Mouse (Mus musculus): ENCODE data around the gene Snorc. TPM values are rescaled to one million over a fixed set of nuclear protein-coding genes. Genes with fewer than 3 reads are reported as not detected.

The Snorc gene
- polyA plus RNA-seq, 1 experiment from 2014 or later = 1.8 TPM

GRCm38 (mm10) chr1:87468321-87468720 is 1.8 kb upstream of the Snorc start:
- Histone ChIP-seq H3K4me1 (ENCODE audit: control insufficient read depth, insufficient read depth, low read length) (no peaks in the 10 kb centered on the region), H3K36me3 (ENCODE audit: control insufficient read depth, insufficient read depth, low read length) (no peaks in the 10 kb centered on the region), H3K27ac (ENCODE audit: low read depth, low read length) (no peak overlapping the region), H3K9me3 (ENCODE audit: control insufficient read depth, low read length) (no peaks in the 10 kb centered on the region), H3K9ac (replicated peaks; ENCODE audit: low read depth, low read length) (no peak overlapping the region), H3K4me2 (ENCODE audit: low read depth, low read length) (no peak overlapping the region), H3K27me3 (ENCODE audit: control insufficient read depth, insufficient read depth, low read length) (no peaks in the 10 kb centered on the region), H3K4me3 (ENCODE audit: low read depth, low read length) (no peak overlapping the region)
- ATAC-seq (ENCODE audit: low read depth) = no peak
- 74% methylated on average over 6 of the region's 6 CpGs for WGBS

GRCm38 (mm10) chr1:87471914-87472313 is 1.8 kb downstream of the Snorc start:
- 83% methylated on average over 7 of the region's 7 CpGs for WGBS
- no peaks in the 10 kb centered on the region for H3K9me3 ChIP-seq (ENCODE audit: control insufficient read depth, low read length)
- no peaks in the 10 kb centered on the region for H3K36me3 ChIP-seq (ENCODE audit: control insufficient read depth, insufficient read depth, low read length)
- H3K4me3 ChIP-seq (ENCODE audit: low read depth, low read length) = no peak overlapping the region
- no peak overlapping the region for H3K4me2 ChIP-seq (ENCODE audit: low read depth, low read length)
- H3K27me3 ChIP-seq (ENCODE audit: control insufficient read depth, insufficient read depth, low read length) = peaks cover 2% of the 10 kb centered on the region; the same call in 1 of the 2 replicates
- no peak overlapping the region for H3K27ac ChIP-seq (ENCODE audit: low read depth, low read length)
- H3K4me1 ChIP-seq (ENCODE audit: control insufficient read depth, insufficient read depth, low read length) = peaks cover 4% of the 10 kb centered on the region; the same call in 1 of the 2 replicates
- ATAC-seq (ENCODE audit: low read depth) = no peak
- no peak overlapping the region for H3K9ac ChIP-seq (replicated peaks; ENCODE audit: low read depth, low read length)

GRCm38 (mm10) chr1:87472576-87472975 is 2.5 kb downstream of the Snorc start:
- Histone ChIP-seq H3K36me3 (ENCODE audit: control insufficient read depth, insufficient read depth, low read length) (no peaks in the 10 kb centered on the region), H3K4me3 (ENCODE audit: low read depth, low read length) (no peak overlapping the region), H3K9me3 (ENCODE audit: control insufficient read depth, low read length) (no peaks in the 10 kb centered on the region), H3K4me2 (ENCODE audit: low read depth, low read length) (no peak overlapping the region), H3K27me3 (ENCODE audit: control insufficient read depth, insufficient read depth, low read length) (peaks cover 2% of the 10 kb centered on the region; the same call in 1 of the 2 replicates), H3K4me1 (ENCODE audit: control insufficient read depth, insufficient read depth, low read length) (peaks cover 4% of the 10 kb centered on the region; the same call in 1 of the 2 replicates), H3K9ac (replicated peaks; ENCODE audit: low read depth, low read length) (no peak overlapping the region), H3K27ac (ENCODE audit: low read depth, low read length) (no peak overlapping the region)
- 93% methylated on average over 7 of the region's 7 CpGs for WGBS
- no peak for ATAC-seq (ENCODE audit: low read depth)

GRCm38 (mm10) chr1:87475076-87475895 is 5.2 kb downstream of the Snorc start:
- ATAC-seq (ENCODE audit: low read depth) = peak; percentile 56
- 3% methylated on average over 40 of the region's 42 CpGs for WGBS
- no peaks in the 10 kb centered on the region for H3K36me3 ChIP-seq (ENCODE audit: control insufficient read depth, insufficient read depth, low read length)
- peaks cover 4% of the 10 kb centered on the region; the same call in 1 of the 2 replicates for H3K4me1 ChIP-seq (ENCODE audit: control insufficient read depth, insufficient read depth, low read length)
- H3K27me3 ChIP-seq (ENCODE audit: control insufficient read depth, insufficient read depth, low read length) = peaks cover 2% of the 10 kb centered on the region; the same call in 1 of the 2 replicates
- H3K4me2 ChIP-seq (ENCODE audit: low read depth, low read length) = peak overlapping the region; percentile 65
- peak overlapping the region; percentile 37 for H3K9ac ChIP-seq (replicated peaks; ENCODE audit: low read depth, low read length)
- no peak overlapping the region for H3K27ac ChIP-seq (ENCODE audit: low read depth, low read length)
- peak overlapping the region; percentile 31 for H3K4me3 ChIP-seq (ENCODE audit: low read depth, low read length)
- no peaks in the 10 kb centered on the region for H3K9me3 ChIP-seq (ENCODE audit: control insufficient read depth, low read length)

- WGBS = 90% methylated on average over 4 of the region's 4 CpGs
- H3K36me3 ChIP-seq (ENCODE audit: control insufficient read depth, insufficient read depth, low read length) = no peaks in the 10 kb centered on the region
- no peak overlapping the region for H3K4me2 ChIP-seq (ENCODE audit: low read depth, low read length)
- no peak for ATAC-seq (ENCODE audit: low read depth)
- H3K9ac ChIP-seq (replicated peaks; ENCODE audit: low read depth, low read length) = no peak overlapping the region
- no peaks in the 10 kb centered on the region for H3K4me1 ChIP-seq (ENCODE audit: control insufficient read depth, insufficient read depth, low read length)
- H3K4me3 ChIP-seq (ENCODE audit: low read depth, low read length) = no peak overlapping the region
- H3K9me3 ChIP-seq (ENCODE audit: control insufficient read depth, low read length) = no peaks in the 10 kb centered on the region
- H3K27me3 ChIP-seq (ENCODE audit: control insufficient read depth, insufficient read depth, low read length) = no peaks in the 10 kb centered on the region
- H3K27ac ChIP-seq (ENCODE audit: low read depth, low read length) = no peak overlapping the region
Measured at GRCm38 (mm10) chr1:87482546-87482945, 12.5 kb downstream of the Snorc start.

- H3K4me3 ChIP-seq (ENCODE audit: low read depth, low read length) = no peak overlapping the region
- H3K27me3 ChIP-seq (ENCODE audit: control insufficient read depth, insufficient read depth, low read length) = no peaks in the 10 kb centered on the region
- no peak for ATAC-seq (ENCODE audit: low read depth)
- H3K9me3 ChIP-seq (ENCODE audit: control insufficient read depth, low read length) = no peaks in the 10 kb centered on the region
- H3K36me3 ChIP-seq (ENCODE audit: control insufficient read depth, insufficient read depth, low read length) = no peaks in the 10 kb centered on the region
- no peaks in the 10 kb centered on the region for H3K4me1 ChIP-seq (ENCODE audit: control insufficient read depth, insufficient read depth, low read length)
- H3K9ac ChIP-seq (replicated peaks; ENCODE audit: low read depth, low read length) = no peak overlapping the region
- no peak overlapping the region for H3K4me2 ChIP-seq (ENCODE audit: low read depth, low read length)
- WGBS = 75% methylated on average over 6 of the region's 6 CpGs
- H3K27ac ChIP-seq (ENCODE audit: low read depth, low read length) = no peak overlapping the region
Measured at GRCm38 (mm10) chr1:87486386-87486785, 16.3 kb downstream of the Snorc start.

- Histone ChIP-seq H3K4me2 (ENCODE audit: low read depth, low read length) (no peak overlapping the region), H3K4me1 (ENCODE audit: control insufficient read depth, insufficient read depth, low read length) (no peaks in the 10 kb centered on the region), H3K9me3 (ENCODE audit: control insufficient read depth, low read length) (no peaks in the 10 kb centered on the region), H3K27me3 (ENCODE audit: control insufficient read depth, insufficient read depth, low read length) (no peaks in the 10 kb centered on the region), H3K27ac (ENCODE audit: low read depth, low read length) (no peak overlapping the region), H3K4me3 (ENCODE audit: low read depth, low read length) (no peak overlapping the region), H3K9ac (replicated peaks; ENCODE audit: low read depth, low read length) (no peak overlapping the region), H3K36me3 (ENCODE audit: control insufficient read depth, insufficient read depth, low read length) (no peaks in the 10 kb centered on the region)
- 92% methylated on average over 3 of the region's 3 CpGs for WGBS
- no peak for ATAC-seq (ENCODE audit: low read depth)
Measured at GRCm38 (mm10) chr1:87492285-87492684, 22.2 kb downstream of the Snorc start.

GRCm38 (mm10) chr1:87493542-87493941 is 23.5 kb downstream of the Snorc start:
- no peaks in the 10 kb centered on the region for H3K4me1 ChIP-seq (ENCODE audit: control insufficient read depth, insufficient read depth, low read length)
- no peak overlapping the region for H3K4me2 ChIP-seq (ENCODE audit: low read depth, low read length)
- no peaks in the 10 kb centered on the region for H3K9me3 ChIP-seq (ENCODE audit: control insufficient read depth, low read length)
- H3K36me3 ChIP-seq (ENCODE audit: control insufficient read depth, insufficient read depth, low read length) = no peaks in the 10 kb centered on the region
- H3K27me3 ChIP-seq (ENCODE audit: control insufficient read depth, insufficient read depth, low read length) = no peaks in the 10 kb centered on the region
- no peak overlapping the region for H3K4me3 ChIP-seq (ENCODE audit: low read depth, low read length)
- H3K9ac ChIP-seq (replicated peaks; ENCODE audit: low read depth, low read length) = no peak overlapping the region
- ATAC-seq (ENCODE audit: low read depth) = no peak
- no peak overlapping the region for H3K27ac ChIP-seq (ENCODE audit: low read depth, low read length)
- WGBS = 80% methylated on average over 4 of the region's 4 CpGs

GRCm38 (mm10) chr1:87505524-87505923 is 35.5 kb downstream of the Snorc start:
- H3K4me2 ChIP-seq (ENCODE audit: low read depth, low read length) = no peak overlapping the region
- WGBS = 93% methylated on average over 4 of the region's 4 CpGs
- ATAC-seq (ENCODE audit: low read depth) = no peak
- no peaks in the 10 kb centered on the region for H3K27me3 ChIP-seq (ENCODE audit: control insufficient read depth, insufficient read depth, low read length)
- H3K4me1 ChIP-seq (ENCODE audit: control insufficient read depth, insufficient read depth, low read length) = peaks cover 4% of the 10 kb centered on the region
- no peak overlapping the region for H3K27ac ChIP-seq (ENCODE audit: low read depth, low read length)
- H3K9ac ChIP-seq (replicated peaks; ENCODE audit: low read depth, low read length) = no peak overlapping the region
- no peaks in the 10 kb centered on the region for H3K9me3 ChIP-seq (ENCODE audit: control insufficient read depth, low read length)
- H3K36me3 ChIP-seq (ENCODE audit: control insufficient read depth, insufficient read depth, low read length) = no peaks in the 10 kb centered on the region
- no peak overlapping the region for H3K4me3 ChIP-seq (ENCODE audit: low read depth, low read length)
